Mouse (Mus musculus): ENCODE measurements around the gene Unc119b. TPM values are rescaled to one million over a fixed set of nuclear protein-coding genes. Genes with fewer than 3 reads are reported as not detected.

Gene Unc119b
- polyA plus RNA-seq, 1 experiment from 2014 or later, result 35.2 TPM

Other genes starting within 250 kb of the Unc119b start
- 8.3 and 9.3 TPM in 2 replicates for gene Oasl2, start 238.0 kb downstream of the Unc119b start, polyA plus RNA-seq (2015; fragmentation: Nextera tagmentation; extraction: Ambion mirVana)
- gene Oasl1, start 211.7 kb downstream of the Unc119b start, polyA plus RNA-seq (2015; fragmentation: Nextera tagmentation; extraction: Ambion mirVana), result 0.50 and 0.85 TPM in 2 replicates
- gene 2210016L21Rik, start 192.8 kb downstream of the Unc119b start, polyA plus RNA-seq (2015; fragmentation: Nextera tagmentation; extraction: Ambion mirVana), result 48.0 and 49.2 TPM in 2 replicates
- 0.08 and 0.16 TPM in 2 replicates for gene Hnf1a, start 163.9 kb downstream of the Unc119b start, polyA plus RNA-seq (2015; fragmentation: Nextera tagmentation; extraction: Ambion mirVana)
- gene Sppl3, start 123.8 kb downstream of the Unc119b start, polyA plus RNA-seq (2015; fragmentation: Nextera tagmentation; extraction: Ambion mirVana), result 9.6 and 9.8 TPM in 2 replicates
- 23.2 and 25.4 TPM in 2 replicates for gene Gm10401, start 36.7 kb downstream of the Unc119b start, polyA plus RNA-seq (2015; fragmentation: Nextera tagmentation; extraction: Ambion mirVana)
- 64.5 and 69.2 TPM in 2 replicates for gene Acads, start 15.6 kb downstream of the Unc119b start, polyA plus RNA-seq (2015; fragmentation: Nextera tagmentation; extraction: Ambion mirVana)
- gene Mlec, start 23.2 kb upstream of the Unc119b start, polyA plus RNA-seq (2015; fragmentation: Nextera tagmentation; extraction: Ambion mirVana), result 58.9 and 62.1 TPM in 2 replicates
- gene Cabp1, start 59.4 kb upstream of the Unc119b start, polyA plus RNA-seq (2015; fragmentation: Nextera tagmentation; extraction: Ambion mirVana), result 1.3 and 1.6 TPM in 2 replicates
- 97.6 and 109 TPM in 2 replicates for gene Pop5, start 100.9 kb upstream of the Unc119b start, polyA plus RNA-seq (2015; fragmentation: Nextera tagmentation; extraction: Ambion mirVana)
- gene Rnf10, start 137.9 kb upstream of the Unc119b start, polyA plus RNA-seq (2015; fragmentation: Nextera tagmentation; extraction: Ambion mirVana), result 115 and 116 TPM in 2 replicates
- gene Coq5, start 144.7 kb upstream of the Unc119b start, polyA plus RNA-seq (2015; fragmentation: Nextera tagmentation; extraction: Ambion mirVana), result 37.9 and 38.6 TPM in 2 replicates
- gene Dynll1, start 166.0 kb upstream of the Unc119b start, polyA plus RNA-seq (2015; fragmentation: Nextera tagmentation; extraction: Ambion mirVana), result 1,463 and 1,496 TPM in 2 replicates
- gene Srsf9, start 192.2 kb upstream of the Unc119b start, polyA plus RNA-seq (2015; fragmentation: Nextera tagmentation; extraction: Ambion mirVana), result 157 and 223 TPM in 2 replicates
- 25.5 and 27.5 TPM in 2 replicates for gene Gatc, start 206.2 kb upstream of the Unc119b start, polyA plus RNA-seq (2015; fragmentation: Nextera tagmentation; extraction: Ambion mirVana)
- gene Triap1, start 206.2 kb upstream of the Unc119b start, polyA plus RNA-seq (2015; fragmentation: Nextera tagmentation; extraction: Ambion mirVana), result 59.2 and 61.4 TPM in 2 replicates
- 920 and 937 TPM in 2 replicates for gene Cox6a1, start 214.0 kb upstream of the Unc119b start, polyA plus RNA-seq (2015; fragmentation: Nextera tagmentation; extraction: Ambion mirVana)

Measured in lung, embryonic 16.5 days (tissue).